Mouse (Mus musculus) midbrain, postnatal 0 days (tissue): ENCODE results near the gene Cd28. TPM values are rescaled to one million over a fixed set of nuclear protein-coding genes. Genes with fewer than 3 reads are reported as not detected.

Experiments
- ATAC-seq: fragments of 200-750 bp; cut with Nextera tagmentation; 2 replicates; pipeline ENCODE4 v1.8.0; 2017; ENCODE audit warnings: moderate number of reproducible peaks, mild to moderate bottlenecking, moderate TSS enrichment, moderate library complexity; ENCODE audit not compliant: low FRiP score
- DNase-seq: peaks from one replicate; pipeline ENCODE4 v3.0.0-alpha.2; 2015; ENCODE audit warnings: low spot score
- H3K27ac ChIP-seq: fragments of 300-500 bp; sonication (generic); 2 replicates; pipeline ENCODE4 v1.5.1; 2014; ENCODE audit warnings: low read depth, mild to moderate bottlenecking, low read length, mixed read lengths
- H3K27me3 ChIP-seq: fragments of 300-500 bp; sonication (generic); 2 replicates; pipeline ENCODE4 v1.6.1; 2014; ENCODE audit warnings: low read length, control low read depth, mixed read lengths; ENCODE audit not compliant: insufficient read depth
- H3K36me3 ChIP-seq: fragments of 300-500 bp; sonication (generic); 2 replicates; pipeline ENCODE4 v1.6.1; 2014; ENCODE audit warnings: low read length, control low read depth, mixed read lengths; ENCODE audit not compliant: insufficient read depth
- H3K4me1 ChIP-seq: fragments of 300-500 bp; sonication (generic); 2 replicates; pipeline ENCODE4 v1.6.1; 2014; ENCODE audit warnings: mild to moderate bottlenecking, control low read depth, antibody characterized with exemption, low read length, mixed read lengths; ENCODE audit not compliant: insufficient read depth
- H3K4me2 ChIP-seq: fragments of 300-500 bp; sonication (generic); 2 replicates; pipeline ENCODE4 v1.6.1; 2014; ENCODE audit warnings: low read depth, mild to moderate bottlenecking, low read length, mixed read lengths; ENCODE audit not compliant: poor library complexity, severe bottlenecking
- H3K4me3 ChIP-seq: fragments of 300-500 bp; sonication (generic); 2 replicates; pipeline ENCODE4 v1.5.1; 2014; ENCODE audit warnings: low read depth, mild to moderate bottlenecking, low read length, moderate library complexity
- H3K9ac ChIP-seq: fragments of 300-500 bp; sonication (generic); replicated peaks from 2 replicates; pipeline ENCODE4 v1.6.1; 2014; ENCODE audit warnings: mild to moderate bottlenecking, low read length, moderate library complexity, mixed read lengths; ENCODE audit not compliant: poor library complexity, severe bottlenecking
- H3K9me3 ChIP-seq: fragments of 300-500 bp; sonication (generic); 2 replicates; pipeline ENCODE4 v1.6.1; 2016; ENCODE audit warnings: low read length, control low read depth
- CTCF ChIP-seq: IDR thresholded peaks from 2 replicates; pipeline ENCODE4 v1.5.1; 2016; ENCODE audit warnings: antibody characterized with exemption, mild to moderate bottlenecking
- WGBS: fragments of 180-500 bp; shearing (Covaris S2); extraction: QIAGEN DNeasy Blood & Tissue Kit; methylation state at CpG from one replicate; pipeline ENCODE4 v1.1.7; 2014; 5-methylcytosine and 5-hydroxymethylcytosine counted together
- polyA plus RNA-seq: library from polyadenylated mRNA; unstranded; fragments of >200 nt; fragmentation: Nextera tagmentation; extraction: Ambion mirVana; gene quantifications from 2 replicates; pipeline ENCODE4 v1.2.1, GENCODE M21; 2015
- total RNA-seq: library from RNA; depleted of rRNA; stranded (reverse); fragments of >200 nt; gene quantifications from 2 replicates; pipeline ENCODE4 v1.2.3, GENCODE M21; 2014

Gene Cd28
- total and polyA plus RNA-seq, 2 experiments from 2014 or later = 0.12 TPM; not detected in 1

- H3K4me3 ChIP-seq = no peak overlapping the region
- no peak overlapping the region for H3K27ac ChIP-seq
- 93% methylated on average over 5 of the region's 5 CpGs for WGBS
- H3K27me3 ChIP-seq = no peaks in the 10 kb centered on the region
- DNase-seq = no peak
- no peak overlapping the region for H3K4me2 ChIP-seq
- no peak for ATAC-seq
- no peak for TF ChIP-seq CTCF
- no peaks in the 10 kb centered on the region for H3K9me3 ChIP-seq
- H3K9ac ChIP-seq = no peak overlapping the region
- H3K36me3 ChIP-seq = no peaks in the 10 kb centered on the region
- no peaks in the 10 kb centered on the region for H3K4me1 ChIP-seq
Observed at GRCm38 (mm10) chr1:60746856-60747255, 30.3 kb downstream of the Cd28 start.

DNA sequence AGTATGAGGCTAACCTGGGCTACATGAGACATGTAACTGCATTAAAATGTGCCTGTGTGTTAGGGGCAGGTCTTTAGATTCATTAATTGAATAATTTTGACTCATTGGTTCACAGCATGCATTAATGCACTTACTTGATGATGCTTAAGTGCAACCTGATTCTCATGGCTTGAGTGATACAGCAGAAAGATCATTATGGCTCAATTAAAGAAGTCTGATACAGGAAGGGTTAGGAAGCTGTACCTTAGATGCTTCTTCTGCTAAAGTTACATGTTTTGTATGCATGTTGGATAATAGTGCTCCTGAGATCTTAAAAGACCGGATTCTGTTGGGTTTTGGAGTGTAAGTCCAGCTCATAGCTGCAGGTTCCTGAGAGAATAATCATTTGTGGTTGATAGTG lies 31.7 kb downstream of the Cd28 start:
- Histone ChIP-seq H3K4me1 (no peaks in the 10 kb centered on the region), H3K27ac (no peak overlapping the region), H3K36me3 (no peaks in the 10 kb centered on the region), H3K4me2 (no peak overlapping the region), H3K27me3 (no peaks in the 10 kb centered on the region), H3K9ac (no peak overlapping the region), H3K4me3 (no peak overlapping the region), H3K9me3 (no peaks in the 10 kb centered on the region)
- DNase-seq (no peak), ATAC-seq (no peak)
- WGBS = 82% methylated on average over 1 of the region's 1 CpGs
- TF ChIP-seq CTCF = no peak

DNA sequence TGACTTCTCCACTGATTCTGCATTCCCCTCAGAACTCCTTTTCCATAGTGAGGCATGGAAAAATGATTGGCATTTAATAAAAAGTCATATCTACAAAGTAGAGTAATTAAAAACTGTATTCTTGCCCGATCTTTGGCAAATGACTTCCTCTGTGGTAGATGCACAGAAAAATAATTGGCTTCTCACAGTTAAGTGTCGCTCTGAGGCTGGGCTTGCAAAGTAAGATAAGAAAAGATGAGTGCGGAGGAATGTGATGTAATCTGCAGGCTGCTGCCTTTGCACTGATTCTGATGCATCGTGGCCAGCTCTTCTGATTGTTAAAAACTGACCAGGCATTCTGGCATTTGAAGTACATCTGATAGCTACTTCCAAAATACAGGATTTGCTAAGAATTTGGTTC lies 32.3 kb downstream of the Cd28 start:
- Histone ChIP-seq H3K27ac (no peak overlapping the region), H3K4me3 (no peak overlapping the region), H3K9me3 (no peaks in the 10 kb centered on the region), H3K9ac (no peak overlapping the region), H3K4me1 (no peaks in the 10 kb centered on the region), H3K27me3 (no peaks in the 10 kb centered on the region), H3K4me2 (no peak overlapping the region), H3K36me3 (no peaks in the 10 kb centered on the region)
- WGBS = 82% methylated on average over 4 of the region's 4 CpGs
- TF ChIP-seq CTCF = no peak
- DNase-seq = no peak
- no peak for ATAC-seq

DNA sequence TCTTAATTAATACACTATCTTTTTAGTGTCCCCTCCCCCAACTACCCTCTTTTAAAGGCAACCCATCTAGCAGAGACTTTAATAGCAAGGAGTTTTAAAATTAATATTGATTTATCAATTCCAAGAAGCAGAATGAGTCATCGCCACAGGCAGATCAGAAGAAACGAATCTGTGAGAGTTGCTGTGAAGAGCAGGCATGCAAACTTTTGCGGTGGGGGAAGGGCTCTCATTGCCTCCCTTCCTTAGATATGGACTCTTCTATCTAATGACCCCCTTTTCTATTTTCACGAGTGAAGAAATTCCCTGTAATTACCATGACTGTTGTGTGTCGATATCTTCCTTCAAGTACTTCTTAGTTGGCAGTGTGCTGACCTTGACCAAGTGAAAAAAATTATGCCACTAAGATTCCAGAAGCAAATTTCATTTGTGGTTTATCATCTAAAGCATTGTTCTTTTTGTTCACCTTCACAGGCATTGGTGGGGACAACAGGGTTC lies 32.8 kb downstream of the Cd28 start:
- ATAC-seq = no peak
- no peak overlapping the region for H3K9ac ChIP-seq

GRCm38 (mm10) chr1:60750201-60750765 lies 33.7 kb downstream of the Cd28 start:
- ATAC-seq = no peak
- no peaks in the 10 kb centered on the region for H3K4me1 ChIP-seq
- no peaks in the 10 kb centered on the region for H3K9me3 ChIP-seq
- no peak for TF ChIP-seq CTCF
- WGBS = 90% methylated on average over 6 of the region's 6 CpGs
- no peak overlapping the region for H3K4me3 ChIP-seq
- no peak overlapping the region for H3K27ac ChIP-seq
- H3K4me2 ChIP-seq = no peak overlapping the region
- H3K27me3 ChIP-seq = no peaks in the 10 kb centered on the region
- no peaks in the 10 kb centered on the region for H3K36me3 ChIP-seq
- no peak for DNase-seq
- H3K9ac ChIP-seq = no peak overlapping the region

More for the DNA sequence above, 32.8 kb downstream of the Cd28 start:
- DNase-seq = no peak
- 83% methylated on average over 5 of the region's 5 CpGs for WGBS
- Histone ChIP-seq H3K4me3 (no peak overlapping the region), H3K27me3 (no peaks in the 10 kb centered on the region), H3K4me1 (no peaks in the 10 kb centered on the region), H3K27ac (no peak overlapping the region), H3K4me2 (no peak overlapping the region), H3K9me3 (no peaks in the 10 kb centered on the region), H3K36me3 (no peaks in the 10 kb centered on the region)
- TF ChIP-seq CTCF = no peak

DNA sequence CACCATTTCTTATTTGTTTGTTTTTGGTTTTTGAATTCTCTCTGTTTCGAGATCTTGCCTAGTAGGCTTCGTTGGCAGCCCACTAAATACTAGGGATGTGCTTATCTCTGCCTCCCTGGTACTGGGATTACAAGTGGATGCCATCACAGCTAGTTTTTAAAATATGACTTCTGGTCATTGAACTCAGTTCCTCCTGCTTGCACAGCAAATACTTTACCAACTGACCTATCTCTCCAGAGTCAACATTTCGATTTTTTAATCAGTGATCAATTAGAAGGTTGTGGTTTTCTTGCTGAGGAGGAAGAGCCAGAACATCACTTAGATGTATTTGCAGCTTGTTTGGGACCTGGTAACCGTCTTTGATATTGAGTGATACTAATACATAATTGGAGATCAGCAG lies 34.4 kb downstream of the Cd28 start:
- ATAC-seq (no peak), DNase-seq (no peak)
- WGBS = 86% methylated on average over 4 of the region's 4 CpGs
- no peak for TF ChIP-seq CTCF
- no peaks in the 10 kb centered on the region for H3K36me3 ChIP-seq
- no peak overlapping the region for H3K4me3 ChIP-seq
- H3K27me3 ChIP-seq = no peaks in the 10 kb centered on the region
- no peaks in the 10 kb centered on the region for H3K9me3 ChIP-seq
- no peak overlapping the region for H3K9ac ChIP-seq
- no peak overlapping the region for H3K27ac ChIP-seq
- no peaks in the 10 kb centered on the region for H3K4me1 ChIP-seq
- no peak overlapping the region for H3K4me2 ChIP-seq
